Mouse (Mus musculus) layer of hippocampus, adult 9-10 months (tissue): Measurements from ENCODE around the gene Hist1h4f.
"Not testable (repeated sequence)": the region's sequence is repeated elsewhere in the genome, so short reads cannot be mapped to it uniquely, and the experiment has no call there.

ENCODE experiments used
- DNase-seq: peaks from one replicate; pipeline ENCODE4 v3.0.0; 2022; ENCODE audit warnings: low spot score

Gene Hist1h4f

DNA sequence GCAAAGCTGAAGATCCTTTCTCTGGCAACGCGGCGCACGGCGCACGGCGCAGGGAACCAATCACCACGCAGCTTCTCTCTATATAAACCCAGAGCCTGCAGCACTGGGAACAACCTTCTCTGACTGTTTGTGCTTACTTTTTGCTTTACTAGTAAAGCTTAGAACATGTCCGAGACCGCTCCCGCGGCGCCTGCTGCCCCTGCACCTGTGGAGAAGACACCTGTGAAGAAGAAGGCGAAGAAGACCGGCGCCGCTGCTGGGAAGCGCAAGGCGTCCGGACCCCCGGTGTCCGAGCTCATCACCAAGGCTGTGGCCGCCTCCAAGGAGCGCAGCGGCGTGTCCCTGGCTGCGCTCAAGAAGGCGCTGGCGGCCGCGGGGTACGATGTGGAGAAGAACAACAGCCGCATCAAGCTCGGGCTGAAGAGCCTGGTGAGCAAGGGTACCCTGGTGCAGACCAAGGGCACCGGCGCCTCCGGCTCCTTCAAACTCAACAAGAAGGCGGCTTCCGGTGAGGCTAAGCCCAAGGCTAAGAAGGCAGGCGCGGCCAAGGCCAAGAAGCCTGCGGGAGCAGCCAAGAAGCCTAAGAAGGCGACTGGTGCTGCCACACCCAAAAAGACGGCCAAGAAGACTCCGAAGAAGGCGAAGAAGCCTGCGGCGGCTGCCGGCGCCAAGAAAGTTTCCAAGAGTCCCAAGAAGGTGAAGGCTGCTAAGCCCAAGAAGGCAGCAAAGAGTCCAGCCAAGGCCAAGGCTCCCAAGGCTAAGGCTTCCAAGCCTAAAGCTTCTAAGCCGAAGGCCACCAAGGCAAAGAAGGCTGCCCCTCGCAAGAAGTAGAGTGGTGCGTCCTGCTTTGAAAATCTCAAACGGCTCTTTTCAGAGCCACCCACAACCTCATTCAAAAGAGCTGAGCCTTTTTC, 3.7 kb upstream of the Hist1h4f start:
- no peak for DNase-seq

GRCm38 (mm10) chr13:23554393-23554792, 2.9 kb upstream of the Hist1h4f start:
- no peak for DNase-seq

- DNase-seq = no peak
These were observed 1.5 kb upstream of the Hist1h4f start, which contains the start of gene Hist1h1d for GRCm38 (mm10) chr13:23552962-23553361. Hist1h1d (plus strand) TSS chr13:23553262.

DNA sequence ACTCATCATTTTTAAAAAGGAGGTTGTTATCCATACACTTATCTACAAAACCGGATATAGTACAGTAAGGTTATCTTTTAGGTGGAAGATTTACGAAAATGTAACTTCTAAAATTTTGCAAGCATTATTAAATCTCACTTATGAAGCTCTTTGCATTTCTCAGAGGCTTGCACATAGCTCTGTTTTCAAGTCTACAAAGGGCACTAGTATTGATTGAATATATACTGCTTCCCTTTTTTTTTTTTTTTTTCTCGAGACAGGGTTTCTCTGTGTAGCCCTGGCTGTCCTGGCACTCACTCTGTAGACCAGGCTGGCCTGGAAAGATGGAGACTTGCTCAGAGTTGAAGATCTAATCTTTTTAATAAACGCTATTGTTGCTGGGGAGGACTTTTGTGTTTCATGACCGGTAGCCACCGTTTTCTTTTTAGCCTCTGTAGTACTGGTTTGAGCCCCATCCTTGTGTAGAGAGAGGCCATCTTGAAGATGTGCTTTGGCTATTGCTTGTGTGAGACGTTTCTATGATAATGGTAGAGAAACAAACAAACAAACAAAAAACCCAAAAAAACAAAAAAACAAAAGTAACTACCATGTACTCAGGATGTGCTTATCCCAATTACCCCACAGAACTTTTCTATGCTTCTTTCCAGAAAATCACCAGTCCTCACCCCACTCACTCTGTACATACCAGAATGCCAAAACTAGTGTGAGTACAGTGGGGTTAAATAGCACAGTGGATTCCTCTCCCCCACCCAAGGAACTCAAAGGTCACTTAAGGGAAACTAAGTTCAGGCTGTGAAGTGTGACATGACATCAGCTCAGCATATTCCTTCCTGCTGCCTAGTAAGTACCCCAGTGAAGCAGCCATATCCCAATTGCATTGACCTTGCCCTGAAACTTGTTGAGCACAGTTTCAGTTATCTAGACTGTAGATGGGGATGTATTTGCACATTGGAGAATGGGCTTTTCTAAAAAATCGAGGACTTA, 775 bp upstream of the Hist1h4f start:
- no peak for DNase-seq

GRCm38 (mm10) chr13:23550761-23551145, 695 bp downstream of the Hist1h4f start:
- no peak for DNase-seq

DNA sequence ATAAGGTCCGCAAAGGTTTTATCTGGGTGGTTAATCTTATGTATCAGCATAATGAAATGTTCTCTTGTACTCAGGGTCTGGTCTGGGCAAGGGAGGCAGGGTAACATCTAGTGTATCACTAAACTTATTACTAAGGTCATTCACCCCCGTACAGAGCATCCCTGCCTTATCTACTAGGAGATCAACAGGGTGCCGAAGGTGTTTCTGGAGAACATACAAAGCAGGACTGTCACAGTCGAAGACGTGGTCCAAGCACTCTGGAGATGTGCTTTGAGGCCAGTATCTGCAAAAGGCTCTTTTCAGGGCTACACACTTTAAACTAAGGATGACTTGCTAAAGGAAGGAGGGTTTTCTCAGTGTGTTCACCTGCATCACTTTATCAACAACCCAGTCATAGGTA, 4.8 kb downstream of the Hist1h4f start:
- no peak for DNase-seq

DNA sequence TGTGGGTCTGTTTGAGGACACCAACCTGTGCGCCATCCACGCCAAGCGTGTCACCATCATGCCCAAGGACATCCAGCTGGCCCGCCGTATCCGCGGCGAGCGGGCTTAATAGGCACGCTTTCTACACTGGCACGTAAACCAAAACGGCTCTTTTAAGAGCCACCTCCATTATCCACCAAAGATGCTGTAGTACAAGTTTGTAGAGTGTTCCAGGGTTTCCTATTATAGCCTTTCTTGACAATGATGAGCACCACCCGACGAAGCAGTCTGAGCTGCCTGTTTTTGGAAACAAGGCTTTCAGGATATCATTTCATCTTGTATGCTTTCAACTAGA, 6.7 kb downstream of the Hist1h4f start:
- not testable (repeated sequence) for DNase-seq

GRCm38 (mm10) chr13:23543965-23544786, 7.3 kb downstream of the Hist1h4f start, which contains the start of gene Hist1h3f:
Hist1h3f (plus strand) TSS chr13:23544052.
- peak; percentile 94 for DNase-seq

DNA sequence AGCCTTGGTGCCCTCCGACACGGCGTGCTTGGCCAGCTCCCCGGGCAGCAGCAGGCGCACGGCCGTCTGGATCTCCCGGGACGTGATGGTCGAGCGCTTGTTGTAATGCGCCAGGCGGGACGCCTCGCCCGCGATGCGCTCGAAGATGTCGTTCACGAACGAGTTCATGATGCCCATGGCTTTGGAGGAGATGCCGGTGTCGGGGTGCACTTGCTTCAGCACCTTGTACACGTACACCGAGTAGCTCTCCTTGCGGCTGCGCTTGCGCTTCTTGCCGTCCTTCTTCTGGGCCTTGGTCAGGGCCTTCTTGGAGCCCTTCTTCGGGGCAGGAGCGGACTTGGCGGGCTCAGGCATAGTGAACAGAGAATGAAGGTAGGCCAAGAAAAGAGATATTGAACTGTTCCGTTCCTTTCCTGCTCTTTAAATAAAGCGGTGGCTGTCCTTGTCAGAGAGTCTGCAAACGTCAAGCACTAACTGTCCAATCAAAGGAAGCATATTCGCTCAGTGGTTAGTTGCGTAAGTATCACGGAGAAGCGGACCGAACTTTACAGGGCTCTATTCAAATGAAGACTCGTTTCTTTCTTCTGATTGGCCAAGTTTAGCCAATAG, 8.3 kb downstream of the Hist1h4f start, which contains the start of gene Hist1h2bh:
Gene Hist1h2bh, minus strand, starts transcription at position 394 of the 609 bp plus-strand sequence.
- DNase-seq = peak; percentile 81

DNA sequence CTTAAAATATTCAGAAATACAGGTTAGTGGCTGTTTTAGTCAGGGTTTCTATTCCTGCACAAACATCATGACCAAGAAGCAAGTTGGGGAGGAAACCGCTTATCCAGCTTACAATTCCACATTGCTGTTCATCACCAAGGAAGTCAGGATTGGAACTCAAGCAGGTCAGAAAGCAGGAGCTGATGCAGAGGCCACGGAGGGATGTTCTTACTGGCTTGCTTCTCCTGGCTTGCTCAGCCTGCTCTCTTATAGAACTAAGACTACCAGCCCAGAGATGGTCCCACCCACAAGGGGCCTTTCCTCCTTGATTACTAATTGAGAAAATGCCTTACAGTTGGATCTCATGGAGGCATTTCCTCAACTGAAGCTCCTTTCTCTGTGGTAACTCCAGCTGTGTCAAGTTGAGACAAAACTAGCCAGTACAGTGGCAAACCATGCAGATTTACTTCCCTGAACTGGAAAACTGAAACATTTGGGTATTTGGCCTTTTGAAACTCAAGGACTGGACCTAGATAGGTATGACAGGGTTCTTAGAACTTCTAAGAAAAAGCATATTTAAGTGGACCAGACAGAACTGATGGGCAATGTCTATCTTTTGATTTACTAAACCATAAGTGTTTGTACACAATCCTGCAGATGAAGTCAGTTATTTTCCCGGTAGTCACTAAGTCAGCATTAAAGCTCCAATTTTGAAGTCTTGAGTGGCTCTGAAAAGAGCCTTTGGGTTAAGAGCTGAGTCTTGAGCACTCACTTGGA, 9.0 kb downstream of the Hist1h4f start:
- not testable (repeated sequence) for DNase-seq

DNA sequence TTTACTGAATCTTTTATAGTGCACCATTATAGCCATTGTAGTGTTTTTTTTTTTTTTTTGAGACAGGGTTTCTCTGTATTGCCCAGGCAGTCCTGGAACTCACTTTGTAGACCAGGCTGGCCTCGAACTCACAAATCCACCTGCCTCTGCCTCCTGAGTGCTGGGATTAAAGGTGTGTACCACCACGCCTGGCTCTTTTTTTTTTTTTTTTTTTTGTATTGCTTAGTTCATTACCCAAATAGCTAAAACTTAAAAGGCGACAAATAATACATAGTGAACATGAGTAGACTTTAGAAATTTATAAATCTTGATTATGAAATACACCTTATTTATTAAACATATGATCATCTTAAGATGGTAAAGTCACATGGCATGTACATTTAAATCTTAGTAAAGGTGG, 10.0 kb downstream of the Hist1h4f start:
- DNase-seq = no peak

DNA sequence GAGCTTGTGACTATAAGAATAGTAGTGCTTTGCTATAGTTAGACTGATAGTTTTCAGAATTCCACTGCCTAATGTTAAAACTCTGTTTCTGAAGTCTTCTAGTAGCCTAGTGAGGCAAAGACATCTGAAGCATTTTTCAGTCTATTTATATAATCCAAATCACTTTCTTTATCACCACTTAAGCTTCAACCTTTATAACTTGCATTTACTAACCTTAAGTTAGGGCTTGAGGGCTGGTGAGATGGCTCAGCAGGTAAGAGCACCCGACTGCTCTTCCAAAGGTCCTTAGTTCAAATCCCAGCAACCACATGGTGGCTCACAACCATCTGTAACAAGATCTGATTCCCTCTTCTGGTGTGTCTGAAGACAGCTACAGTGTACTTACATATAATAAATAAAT, 11.6 kb downstream of the Hist1h4f start:
- not testable (repeated sequence) for DNase-seq

DNA sequence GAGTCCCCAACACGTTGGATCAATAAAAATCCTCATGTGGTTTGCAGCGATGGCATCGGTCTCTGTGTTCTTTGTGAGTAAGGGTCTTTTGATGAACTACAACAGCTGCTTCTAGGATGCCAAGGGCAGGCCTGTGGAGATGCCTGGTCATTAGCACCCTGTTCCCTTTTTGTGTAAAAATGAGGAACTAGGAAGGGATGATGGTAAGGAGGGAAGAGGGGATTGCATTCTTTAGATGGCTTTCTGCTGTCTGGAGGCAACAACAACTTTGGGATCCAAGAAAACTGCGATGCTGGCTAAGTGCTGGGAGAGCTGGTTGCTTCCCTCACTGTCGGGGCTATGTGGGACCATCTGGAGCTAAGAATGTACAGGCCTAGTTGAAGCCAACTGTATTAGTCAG, 13.2 kb downstream of the Hist1h4f start:
- no peak for DNase-seq

GRCm38 (mm10) chr13:23537006-23537710, 14.3 kb downstream of the Hist1h4f start:
- DNase-seq = no peak

GRCm38 (mm10) chr13:23536076-23536822, 15.2 kb downstream of the Hist1h4f start:
- no peak for DNase-seq

DNA sequence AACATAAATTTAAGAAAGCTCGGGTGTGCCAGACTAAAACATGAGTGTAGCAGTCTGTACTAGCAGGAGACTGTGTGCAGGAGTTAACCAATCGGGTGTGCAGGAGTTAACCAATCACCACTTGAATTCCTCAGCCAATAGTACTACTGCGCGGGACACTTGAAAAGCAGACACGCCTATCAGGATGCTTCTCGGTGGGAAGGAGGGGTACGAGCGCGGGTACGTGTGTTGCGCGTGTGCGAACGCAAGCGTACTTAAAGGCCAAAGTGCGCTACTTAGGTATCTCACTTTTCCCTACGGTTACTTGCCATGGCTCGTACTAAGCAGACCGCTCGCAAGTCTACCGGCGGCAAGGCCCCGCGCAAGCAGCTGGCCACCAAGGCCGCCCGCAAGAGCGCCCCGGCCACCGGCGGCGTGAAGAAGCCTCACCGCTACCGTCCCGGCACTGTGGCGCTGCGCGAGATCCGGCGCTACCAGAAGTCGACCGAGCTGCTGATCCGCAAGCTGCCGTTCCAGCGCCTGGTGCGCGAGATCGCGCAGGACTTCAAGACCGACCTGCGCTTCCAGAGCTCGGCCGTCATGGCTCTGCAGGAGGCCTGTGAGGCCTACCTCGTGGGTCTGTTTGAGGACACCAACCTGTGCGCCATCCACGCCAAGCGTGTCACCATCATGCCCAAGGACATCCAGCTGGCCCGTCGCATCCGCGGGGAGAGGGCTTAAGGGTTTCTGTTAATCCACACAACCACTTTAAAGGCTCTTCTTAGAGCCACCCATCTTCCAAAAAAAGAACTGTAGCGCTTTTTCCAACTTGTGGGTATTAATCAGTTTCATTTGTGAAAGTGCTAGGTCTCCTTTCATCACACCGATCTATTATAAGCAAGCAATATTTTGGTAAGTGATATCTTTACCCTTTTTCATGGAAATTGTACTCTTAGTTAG, 16.0 kb downstream of the Hist1h4f start, which contains the start of gene Hist1h3g:
Gene Hist1h3g, plus strand, starts transcription at position 286 of the 939 bp plus-strand sequence.
- peak; percentile 85 for DNase-seq

DNA sequence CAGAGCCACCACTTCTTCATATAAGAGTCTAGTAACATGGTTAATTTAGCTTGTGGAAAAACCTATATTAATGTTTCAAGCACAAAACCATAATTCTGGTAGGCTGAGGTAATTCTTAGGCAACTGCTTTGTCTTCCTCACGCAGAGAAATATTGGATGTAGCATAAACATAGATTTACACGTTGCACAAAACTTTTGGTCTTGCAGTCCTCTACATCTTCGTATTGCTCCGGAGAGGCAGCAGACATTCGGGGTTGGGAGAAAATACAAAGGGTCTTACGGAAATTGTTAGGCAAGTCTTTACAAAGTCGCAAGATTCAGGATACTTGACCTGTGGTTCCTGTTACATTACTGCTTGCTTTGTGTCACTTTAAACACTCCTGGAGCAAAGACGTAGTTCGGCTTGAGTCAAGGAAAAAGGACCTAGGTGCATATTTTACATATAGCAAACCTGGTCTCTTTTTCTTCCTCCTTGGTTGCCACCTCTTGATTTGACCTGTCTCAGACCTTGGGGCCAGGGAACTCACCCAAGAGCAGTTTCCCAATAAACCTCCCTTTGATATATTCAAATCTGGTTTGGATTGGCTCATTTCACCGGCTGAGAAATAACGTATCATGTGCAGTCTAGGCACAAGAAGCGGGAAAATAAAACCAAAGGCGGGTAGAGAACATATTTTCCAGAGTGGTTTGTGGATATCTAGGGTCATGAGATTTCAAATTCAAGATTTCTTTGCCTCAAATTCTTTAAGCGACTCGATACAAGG, 16.9 kb downstream of the Hist1h4f start:
- no peak for DNase-seq
